Mouse (Mus musculus): ENCODE data around the gene Ccdc149.

The Ccdc149 gene

GRCm38 (mm10) chr5:52367866-52368840 is 103.2 kb downstream of the Ccdc149 start:
- no peak for DNase-seq

- no peak for DNase-seq
Observed at GRCm38 (mm10) chr5:52366661-52367060, 104.7 kb downstream of the Ccdc149 start.

GRCm38 (mm10) chr5:52365930-52366329 is 105.4 kb downstream of the Ccdc149 start:
- DNase-seq, result no peak

- no peak for DNase-seq
Observed at GRCm38 (mm10) chr5:52364521-52364920, 106.8 kb downstream of the Ccdc149 start.

GRCm38 (mm10) chr5:52363468-52364150 is 107.7 kb downstream of the Ccdc149 start, which contains the start of gene Sod3:
Gene Sod3, plus strand, starts transcription at chr5:52363791.
- no peak for DNase-seq

- no peak for DNase-seq
Observed at GRCm38 (mm10) chr5:52362776-52363467, 108.4 kb downstream of the Ccdc149 start.

- no peak for DNase-seq
Observed at GRCm38 (mm10) chr5:52360286-52361049, 110.9 kb downstream of the Ccdc149 start.

- DNase-seq, result no peak
Observed at GRCm38 (mm10) chr5:52358120-52358519, 113.2 kb downstream of the Ccdc149 start.

GRCm38 (mm10) chr5:52357175-52357754 is 114.1 kb downstream of the Ccdc149 start:
- DNase-seq, result no peak

- no peak for DNase-seq
Observed at GRCm38 (mm10) chr5:52355612-52356011, 115.7 kb downstream of the Ccdc149 start.

- no peak for DNase-seq
Observed at GRCm38 (mm10) chr5:52354441-52354840, 116.9 kb downstream of the Ccdc149 start.

- DNase-seq, result no peak
Observed at GRCm38 (mm10) chr5:52352730-52353129, 118.6 kb downstream of the Ccdc149 start.

GRCm38 (mm10) chr5:52351561-52351960 is 119.8 kb downstream of the Ccdc149 start:
- DNase-seq, result no peak

GRCm38 (mm10) chr5:52350451-52350850 is 120.9 kb downstream of the Ccdc149 start:
- DNase-seq, result no peak

GRCm38 (mm10) chr5:52346890-52347289 is 124.4 kb downstream of the Ccdc149 start:
- no peak for DNase-seq

GRCm38 (mm10) chr5:52339134-52339533 is 132.2 kb downstream of the Ccdc149 start:
- no peak for DNase-seq

- DNase-seq, result no peak
Observed at GRCm38 (mm10) chr5:52335590-52335989, 135.7 kb downstream of the Ccdc149 start.

- peak; percentile 8 for DNase-seq
Observed at GRCm38 (mm10) chr5:52332120-52332519, 139.2 kb downstream of the Ccdc149 start.

Data from thymus, postnatal 25 days (tissue).